Mouse (Mus musculus) testis, adult 2 months (tissue): ENCODE results near the gene Slc16a5.

ENCODE experiments used
- CTCF ChIP-seq: fragments of 200-500 bp; IDR thresholded peaks from 2 replicates; pipeline ENCODE4 v1.5.1; 2012; ENCODE audit warnings: low read depth, mild to moderate bottlenecking, inconsistent platforms, low read length, moderate library complexity; ENCODE audit not compliant: control insufficient read depth, insufficient read depth, insufficient replicate concordance
- POLR2A ChIP-seq: fragments of 200-500 bp; IDR thresholded peaks from 2 replicates; pipeline ENCODE4 v1.6.1; 2012; ENCODE audit warnings: low read depth, mild to moderate bottlenecking, inconsistent platforms, low read length, moderate library complexity; ENCODE audit not compliant: control insufficient read depth

- TF ChIP-seq POLR2A (no peak), CTCF (no peak)
These were observed 2.6 kb downstream of the Slc16a5 start for GRCm38 (mm10) chr11:115464851-115465250.
